Mouse (Mus musculus) MEL-GATA-1-ER (cell line): ENCODE measurements around the gene Epb41l1.

Experiments used
- DNase-seq: peaks from one replicate; pipeline ENCODE4 v3.0.0-alpha.2; 2012; ENCODE audit warnings: low read depth; ENCODE audit errors: extremely low read depth

Gene Epb41l1

DNA sequence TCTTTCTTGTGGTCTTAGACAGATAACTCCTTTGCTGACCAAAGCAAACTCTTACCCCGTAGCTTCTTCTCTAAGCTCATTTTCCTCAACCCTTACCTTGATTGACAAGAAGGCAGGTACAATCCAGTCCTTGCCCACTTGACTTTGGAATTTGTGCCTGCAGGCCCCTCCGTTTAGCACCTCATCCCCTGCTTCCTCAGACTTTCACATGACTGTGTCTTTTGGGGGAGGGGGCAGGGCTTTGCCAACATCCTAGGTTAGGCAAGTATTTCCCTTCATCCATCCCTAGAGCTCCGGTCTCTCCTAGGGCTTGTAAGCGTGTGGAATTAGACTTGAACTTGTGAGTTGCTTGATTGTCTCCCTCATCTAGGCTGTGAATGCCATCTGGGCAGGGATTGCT is 3.0 kb downstream of the Epb41l1 start:
- no peak for DNase-seq

DNA sequence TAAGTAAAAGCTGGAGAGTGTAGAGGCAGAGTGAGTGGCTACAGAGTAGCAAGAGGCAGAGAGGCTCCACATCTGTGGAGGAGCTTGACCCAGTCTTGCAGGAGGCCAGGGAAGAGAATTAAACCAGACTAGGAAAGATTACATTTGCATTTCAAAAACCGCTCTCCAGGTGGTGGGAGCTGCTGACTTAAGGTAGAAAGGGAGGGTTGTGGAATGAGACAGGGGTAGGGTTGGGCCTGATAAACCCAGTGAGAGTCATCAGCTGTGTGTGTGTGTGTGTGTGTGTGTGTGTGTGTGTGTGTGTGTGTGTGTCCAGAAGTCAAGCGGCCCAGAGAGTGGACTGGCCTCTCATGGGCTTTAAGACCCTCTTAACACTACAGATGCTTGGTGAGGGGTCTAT is 4.9 kb downstream of the Epb41l1 start:
- DNase-seq: no peak

DNA sequence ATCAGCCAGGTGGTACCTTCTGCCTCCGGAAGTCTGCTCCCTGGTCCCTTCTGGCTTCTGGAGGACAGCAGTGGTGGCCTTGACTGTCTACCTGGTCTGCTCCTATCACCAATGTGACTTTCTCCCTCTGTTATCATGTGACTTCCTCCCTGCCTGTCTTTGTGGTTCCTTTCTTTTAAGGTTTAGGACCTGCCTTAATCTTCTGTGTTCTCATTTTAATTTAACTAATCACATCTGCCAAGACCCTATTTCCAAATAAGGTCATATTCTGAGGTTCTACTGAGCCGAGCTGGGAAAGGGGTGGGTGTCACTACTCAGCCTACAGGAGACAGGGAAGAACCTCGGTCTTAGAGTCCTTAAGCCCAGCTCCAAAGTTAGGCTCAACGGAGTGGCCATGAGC is 5.4 kb downstream of the Epb41l1 start:
- DNase-seq: no peak

DNA sequence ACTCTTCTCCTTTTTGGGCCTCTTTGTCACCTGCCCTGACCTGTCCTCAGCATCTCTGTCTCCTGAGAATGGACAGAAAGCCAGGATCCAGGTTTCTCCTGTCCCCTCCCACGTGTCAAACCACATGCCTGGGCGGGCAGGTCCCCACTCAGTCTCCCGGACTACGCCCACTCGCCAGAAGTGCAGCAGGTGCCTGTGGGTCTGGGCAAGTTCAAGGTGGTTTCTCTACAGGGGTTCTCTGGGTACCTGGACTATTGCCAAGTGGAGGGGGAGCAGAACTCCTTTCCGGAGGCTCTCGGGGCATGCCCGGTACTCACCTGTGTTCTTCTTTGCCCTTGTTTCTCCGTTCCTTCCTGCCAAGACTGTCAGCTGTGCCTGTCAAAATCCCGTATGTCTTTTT is 9.1 kb downstream of the Epb41l1 start:
- no peak for DNase-seq

DNA sequence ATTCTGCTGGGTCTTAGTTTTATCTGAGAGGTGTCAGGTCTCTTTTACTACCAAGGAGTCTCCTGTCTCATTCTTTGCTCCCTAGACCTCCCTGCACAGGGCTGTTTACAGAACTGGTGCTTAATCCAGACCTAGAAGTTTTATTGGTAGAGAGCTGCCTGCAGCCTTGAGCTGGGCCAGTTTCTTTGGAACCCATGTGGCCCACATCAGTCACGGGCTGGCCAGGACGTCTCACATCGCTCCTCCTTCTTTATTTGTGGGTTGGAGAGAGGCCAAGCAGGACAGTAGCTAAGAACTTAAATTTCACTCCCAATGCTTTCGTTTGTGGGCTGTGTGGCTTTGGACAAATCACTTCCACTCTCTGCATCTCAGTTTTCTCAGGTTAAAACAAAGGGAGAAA is 9.6 kb downstream of the Epb41l1 start:
- DNase-seq: no peak

DNA sequence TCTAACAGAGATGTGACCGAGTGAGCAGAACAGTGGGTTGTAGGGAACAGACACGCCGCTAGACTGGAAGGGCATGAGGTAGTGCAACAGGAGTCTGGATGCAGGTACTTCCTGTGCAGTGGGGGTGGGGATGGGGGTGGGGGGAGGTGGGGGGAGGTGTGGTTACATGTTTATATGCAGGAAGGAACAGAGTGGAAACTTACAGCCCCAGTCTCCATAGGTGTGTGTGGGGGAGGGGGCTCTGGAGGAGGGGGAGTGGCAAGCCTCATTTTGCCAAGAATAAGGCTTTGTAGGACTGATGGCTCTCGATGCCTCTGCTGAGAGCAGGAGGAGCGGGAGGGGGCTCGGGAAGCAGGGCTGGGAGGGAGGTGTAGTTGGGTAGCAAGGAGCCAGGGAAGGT is 10.7 kb downstream of the Epb41l1 start:
- DNase-seq: no peak

DNA sequence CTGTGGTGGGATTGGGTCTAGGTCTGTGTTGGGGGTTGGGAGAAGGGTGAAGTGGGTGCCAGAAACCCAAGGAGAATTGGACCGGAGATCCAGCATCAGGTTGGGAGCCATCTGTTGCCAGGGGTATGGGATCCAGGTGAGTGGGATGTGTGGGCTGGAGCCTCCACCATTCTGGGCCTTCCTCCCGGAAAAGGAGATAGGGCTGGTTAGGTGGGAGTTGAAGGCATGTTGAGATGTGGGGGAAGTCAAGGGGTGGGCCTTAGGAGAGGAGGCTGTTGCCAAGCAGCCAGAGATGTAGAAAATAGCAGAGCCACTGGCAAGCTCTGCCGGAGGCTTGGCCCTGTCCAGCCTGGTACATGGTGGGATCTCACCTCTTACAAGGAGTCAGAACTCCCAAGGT is 11.4 kb downstream of the Epb41l1 start:
- DNase-seq: no peak

DNA sequence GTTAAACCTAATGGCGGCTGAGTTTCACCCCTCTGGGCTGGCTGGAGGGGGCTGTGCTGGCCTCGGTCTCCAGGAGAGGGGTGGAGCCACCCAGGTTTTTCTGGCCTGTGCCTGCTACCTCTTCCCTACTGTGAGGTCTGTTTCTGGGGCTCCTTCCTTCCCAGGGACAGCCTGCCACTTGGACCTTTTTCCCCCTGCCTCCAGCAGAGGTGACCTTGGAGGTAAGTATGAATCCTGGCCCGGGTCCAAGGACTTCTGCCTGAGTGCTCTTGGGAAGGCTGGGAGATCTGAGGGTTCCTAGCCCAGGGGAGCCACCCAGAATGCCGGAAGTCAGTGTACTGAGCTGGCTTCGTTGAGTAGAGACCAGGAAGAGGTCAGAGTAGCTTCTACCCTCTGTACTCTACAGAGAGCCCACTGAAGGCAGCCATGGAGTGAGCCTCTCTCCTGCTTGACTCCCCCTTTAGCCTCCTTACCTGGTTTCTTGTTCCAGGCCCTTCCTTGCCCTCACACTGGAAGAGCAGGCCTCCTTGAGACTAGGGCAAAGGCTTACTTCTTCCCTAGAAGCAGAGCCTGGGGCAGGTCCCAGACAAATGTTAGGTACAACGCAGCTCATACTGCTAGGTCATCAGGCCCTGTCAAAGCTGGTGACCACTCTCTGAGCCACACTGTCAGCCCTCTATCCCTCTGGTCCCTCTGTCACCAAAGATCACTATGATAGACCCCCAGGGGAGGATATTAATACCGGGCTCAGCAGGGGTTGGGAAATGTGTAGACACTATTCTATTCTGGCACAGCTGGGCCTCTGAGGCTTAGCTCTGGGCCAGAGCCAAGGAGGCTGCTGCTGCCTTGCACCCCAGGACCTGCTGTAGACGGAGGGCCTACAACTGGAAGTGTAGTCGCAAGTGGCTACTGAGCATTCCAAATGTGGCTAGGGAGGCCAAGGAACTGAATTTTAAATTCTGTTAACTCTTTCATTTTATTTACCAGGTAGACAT is 12.5 kb downstream of the Epb41l1 start:
- DNase-seq: no peak

DNA sequence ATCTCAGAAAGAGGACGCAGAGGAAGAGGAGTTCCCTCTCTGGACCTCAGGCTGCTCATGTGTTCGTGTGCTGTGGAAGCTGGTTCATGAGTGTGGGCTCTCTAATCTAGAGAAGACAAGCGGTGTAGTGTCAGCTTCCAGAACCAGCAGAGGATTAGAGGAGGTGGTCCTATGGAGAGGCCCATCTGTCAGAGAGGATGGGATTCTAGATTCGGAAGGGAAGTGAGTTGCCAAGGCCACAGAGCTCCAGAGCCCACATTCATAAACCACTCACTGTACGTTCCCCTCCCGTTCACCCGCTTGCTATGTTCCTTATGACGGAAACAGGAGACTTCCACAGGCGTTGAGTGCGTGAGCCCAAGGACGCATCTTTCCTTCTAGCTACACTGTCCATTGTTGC is 16.9 kb downstream of the Epb41l1 start:
- no peak for DNase-seq

DNA sequence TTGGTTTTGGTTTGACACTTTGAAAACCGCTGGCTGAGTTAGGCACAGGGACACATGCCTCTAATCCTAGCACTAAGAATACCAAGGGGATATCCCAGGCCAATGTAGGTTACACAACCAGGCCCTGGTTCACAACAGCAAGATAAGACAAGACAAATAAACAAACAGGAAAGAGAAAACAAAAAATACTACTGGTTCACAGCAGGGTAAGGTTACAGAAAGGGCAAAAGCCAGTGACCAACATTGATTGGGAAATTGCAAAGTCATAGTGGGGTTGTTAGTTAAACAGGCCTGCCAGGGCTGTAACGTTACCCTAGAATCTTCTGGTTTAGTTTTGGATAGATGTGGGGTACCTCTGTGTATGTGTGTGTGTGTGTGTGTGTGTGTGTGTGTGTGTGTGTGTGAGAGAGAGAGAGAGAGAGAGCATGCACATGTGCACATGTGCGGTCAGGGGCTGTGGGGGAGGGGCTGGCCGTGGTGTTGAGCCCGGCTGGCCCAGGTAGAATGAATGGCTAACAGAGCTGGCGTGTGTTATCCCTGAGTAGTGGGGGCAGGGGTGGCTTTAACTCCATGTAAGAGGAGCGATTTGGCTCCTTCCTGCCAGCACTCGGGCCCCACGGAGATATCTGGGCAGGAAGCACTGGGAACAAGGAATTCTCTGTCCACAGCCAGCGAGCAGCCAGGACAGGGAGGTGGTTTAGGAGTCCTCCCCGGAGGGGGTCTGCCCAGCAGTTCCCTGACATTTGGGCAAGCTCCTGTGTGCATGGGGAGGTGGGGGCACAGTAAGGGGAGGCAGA is 19.2 kb downstream of the Epb41l1 start:
- DNase-seq: no peak

DNA sequence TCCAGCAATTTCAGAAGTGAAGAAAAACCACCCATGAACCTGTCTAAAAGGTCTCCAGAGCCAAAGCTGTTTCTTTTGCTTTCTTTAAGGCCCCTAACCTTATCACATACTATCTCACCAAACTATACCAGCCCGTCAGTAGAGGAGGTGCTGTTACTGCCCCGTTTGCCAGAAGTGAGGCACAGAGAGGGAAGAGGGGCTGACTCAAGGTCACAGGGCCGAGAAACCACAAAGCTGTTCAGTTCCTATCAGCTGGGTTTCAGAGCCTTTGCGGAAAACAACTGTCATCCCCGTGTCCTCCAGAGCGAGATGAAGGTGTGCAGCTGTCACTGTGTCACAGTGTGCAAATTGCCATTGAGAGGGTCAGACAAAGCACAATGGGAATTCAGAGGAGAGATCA is 21.2 kb downstream of the Epb41l1 start:
- no peak for DNase-seq

DNA sequence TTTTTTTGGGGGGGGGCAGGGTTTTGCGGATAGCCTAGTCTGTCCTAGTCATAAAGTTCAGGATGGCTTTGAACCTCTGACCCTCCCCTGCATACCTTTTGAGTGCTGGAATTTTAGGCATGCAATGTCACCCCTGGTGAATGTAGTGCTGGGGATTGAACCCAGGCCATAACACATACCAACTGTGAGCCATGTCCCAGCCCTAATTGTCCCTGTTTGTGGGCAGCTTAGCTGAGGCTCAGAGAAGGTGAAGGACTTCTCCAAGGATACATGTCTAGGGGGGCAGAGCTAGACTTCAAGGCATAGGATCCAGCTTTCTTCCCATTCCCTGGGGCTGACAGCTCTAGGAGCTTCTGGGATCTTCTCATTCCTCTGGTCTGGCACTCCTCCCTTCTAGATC is 22.6 kb downstream of the Epb41l1 start:
- no peak for DNase-seq

DNA sequence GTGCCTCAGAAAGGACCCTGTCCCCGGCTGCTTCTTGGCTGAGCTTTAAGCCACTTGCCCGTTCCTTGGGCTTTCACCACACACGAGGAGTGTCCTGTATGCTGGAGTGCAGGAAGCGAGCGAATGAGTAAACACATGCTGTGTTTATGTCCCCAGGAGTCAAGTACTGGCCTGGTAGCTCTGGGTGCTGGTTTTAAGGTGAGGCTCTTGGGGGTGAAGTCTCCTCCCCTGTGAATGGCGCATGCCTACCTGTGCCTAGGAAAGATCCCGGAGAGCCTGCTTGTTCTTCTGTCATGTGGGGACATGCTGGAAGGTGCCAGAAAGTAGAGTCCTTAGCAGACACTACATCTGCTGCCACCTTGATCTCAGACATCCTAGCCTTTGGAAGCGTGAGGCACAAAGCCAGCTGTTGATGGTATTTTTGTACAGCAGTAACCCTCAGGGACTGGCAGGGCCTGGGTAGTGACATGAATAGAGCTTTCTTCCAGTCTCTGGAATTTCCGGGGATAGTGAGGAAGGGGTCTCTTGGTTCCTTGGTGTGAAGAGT is 25.9 kb downstream of the Epb41l1 start:
- DNase-seq: no peak

DNA sequence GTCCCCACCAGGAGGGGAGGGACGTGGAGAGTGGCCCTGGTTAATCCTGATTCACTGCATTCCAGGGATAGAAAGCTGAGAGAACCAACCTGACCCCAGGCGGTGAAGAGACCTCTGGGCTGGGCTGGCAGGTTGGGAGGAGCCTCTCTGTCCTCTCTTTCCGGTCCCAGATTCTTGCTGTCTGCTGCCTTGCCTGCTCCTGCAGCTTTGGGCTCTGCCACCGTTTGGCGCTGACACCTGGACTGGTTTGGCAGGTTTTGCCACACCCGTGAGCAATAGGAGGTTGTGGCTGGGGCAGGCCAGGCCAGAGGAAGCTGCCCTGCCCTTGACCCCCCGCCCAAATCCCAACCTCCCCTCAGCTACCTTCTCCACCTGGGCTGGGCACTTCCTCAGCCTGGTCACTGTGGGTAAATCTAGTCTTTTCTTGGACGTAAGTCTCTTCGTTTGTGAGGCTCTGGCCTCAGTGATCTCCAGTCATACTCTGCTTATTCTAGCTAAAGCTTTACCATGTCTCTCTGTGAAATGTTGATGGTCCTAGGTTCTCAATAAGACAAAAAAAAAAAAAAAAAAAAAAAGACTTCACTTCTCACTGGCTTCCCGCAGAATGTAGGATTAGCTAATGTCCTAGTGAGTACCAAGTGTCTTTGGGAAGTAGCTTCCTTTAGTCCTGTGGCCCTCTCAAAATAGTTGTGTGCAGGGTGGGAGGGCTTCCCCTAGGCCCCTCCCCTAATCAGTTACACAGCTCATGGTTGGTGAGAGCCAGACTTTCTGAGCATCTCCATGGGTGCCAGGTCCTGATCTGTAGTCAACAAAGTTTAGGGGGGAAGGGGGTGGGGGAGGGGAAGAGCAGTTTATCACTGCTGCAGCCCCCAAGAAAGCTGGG is 26.9 kb downstream of the Epb41l1 start:
- no peak for DNase-seq

DNA sequence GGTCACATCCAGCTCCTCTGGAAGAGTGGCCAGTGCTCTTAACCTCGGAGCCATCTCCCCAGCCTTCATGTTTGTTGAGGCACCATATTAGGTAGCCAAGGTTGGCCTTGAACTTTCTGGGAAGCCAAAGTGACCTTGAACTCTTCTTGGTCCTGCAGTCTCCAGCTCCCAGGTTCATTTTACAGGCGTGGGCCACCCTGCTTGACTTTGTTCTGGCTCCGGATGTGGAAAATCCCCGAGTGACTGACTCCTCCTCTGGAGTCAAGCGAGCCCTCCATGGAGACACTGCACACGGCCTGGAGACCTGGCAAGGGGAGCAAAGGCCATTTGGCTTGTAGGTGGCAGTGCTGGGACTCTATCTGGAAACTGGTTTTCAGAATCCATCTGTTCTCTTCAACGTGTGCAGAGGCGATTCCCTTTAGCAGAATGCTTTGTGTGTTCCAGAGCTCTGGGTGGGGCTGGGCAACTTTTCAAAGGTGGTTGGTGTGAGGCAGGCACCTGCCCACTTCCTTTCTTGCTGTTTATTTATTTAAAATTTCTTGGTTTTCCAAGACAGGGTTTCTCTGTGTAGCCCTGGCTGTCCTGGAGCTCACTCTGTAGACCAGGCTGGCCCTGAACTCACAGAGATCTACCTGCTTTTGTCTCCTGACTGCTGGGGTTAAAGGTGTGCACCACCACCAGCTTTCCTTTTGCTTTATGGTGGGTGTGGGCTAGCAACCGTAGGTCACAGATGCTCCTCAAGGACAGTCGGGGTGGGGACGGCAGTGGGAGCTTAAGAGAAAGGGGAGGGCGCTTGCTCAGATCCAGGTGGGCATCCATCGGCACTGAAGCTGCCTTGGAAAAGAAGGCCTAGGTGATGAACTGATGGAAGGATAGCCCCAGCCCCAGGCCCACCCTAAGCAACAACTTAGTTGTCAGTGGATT is 30.8 kb downstream of the Epb41l1 start:
- no peak for DNase-seq

DNA sequence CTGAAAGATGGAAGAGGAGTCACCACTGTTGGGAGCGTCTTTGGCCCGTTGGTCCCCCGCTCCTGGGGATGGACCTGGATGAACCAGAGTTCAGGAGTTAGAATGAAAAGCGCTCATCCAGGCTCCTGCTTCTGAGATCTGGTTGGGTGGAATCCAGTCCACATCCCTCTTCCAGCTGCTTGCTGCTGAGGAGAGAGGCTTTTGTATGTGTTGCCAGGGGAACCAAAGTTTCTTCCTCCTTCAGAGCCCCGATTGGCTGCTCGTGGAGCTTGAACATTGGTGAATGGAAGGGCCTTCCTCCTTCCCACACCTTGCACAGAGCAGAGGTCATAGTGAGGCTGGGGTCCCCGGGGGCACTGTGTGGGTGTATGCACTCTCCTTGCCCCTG is 31.4 kb downstream of the Epb41l1 start:
- DNase-seq: no peak

DNA sequence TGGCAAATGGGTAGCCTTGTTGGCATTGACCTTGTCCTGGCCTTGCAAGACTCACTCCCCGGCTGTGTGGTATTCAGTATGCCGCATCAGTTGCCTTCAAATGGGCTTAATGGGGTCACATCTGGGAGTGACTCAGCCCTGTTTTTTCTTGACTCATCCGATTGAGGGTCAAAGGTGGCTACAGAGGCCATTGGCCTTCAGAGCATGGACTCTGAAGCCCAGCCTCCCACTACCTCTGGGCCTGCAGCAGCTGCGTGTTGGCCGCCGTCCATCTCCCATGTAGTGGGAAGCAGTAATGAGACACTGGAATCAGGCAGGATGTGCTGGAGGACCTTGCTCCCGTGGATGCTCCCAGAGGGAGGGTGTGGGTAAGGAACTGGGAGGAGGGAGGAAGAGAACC is 33.1 kb downstream of the Epb41l1 start:
- no peak for DNase-seq

DNA sequence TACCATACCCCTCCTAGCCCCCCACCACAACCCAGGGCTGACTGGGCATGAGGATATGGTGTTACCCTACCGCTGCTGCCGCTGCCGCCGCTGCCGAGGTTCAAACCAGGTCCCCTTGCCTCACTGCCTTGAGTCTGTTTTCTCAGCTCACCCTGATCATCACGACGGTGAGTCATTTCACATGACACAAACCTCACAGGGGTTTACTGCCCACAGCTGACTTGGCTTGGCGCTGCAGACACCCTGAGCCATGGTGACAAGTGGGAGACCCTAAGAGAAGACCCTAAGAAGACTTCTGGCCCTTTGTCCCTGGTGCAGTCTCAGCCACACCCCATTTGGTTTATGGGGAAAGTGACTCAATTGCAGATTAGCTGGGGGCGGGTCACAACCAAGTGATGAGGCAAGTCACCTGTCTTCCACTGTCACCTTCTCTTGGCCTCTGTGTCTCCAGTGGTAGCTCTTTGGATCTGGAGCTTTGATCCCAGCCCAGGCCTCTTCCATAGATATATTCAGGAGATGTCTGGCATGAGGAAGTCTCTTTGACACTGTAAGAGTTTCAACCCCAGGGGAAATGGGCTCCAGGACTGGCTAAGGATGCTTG is 34.9 kb downstream of the Epb41l1 start:
- no peak for DNase-seq

DNA sequence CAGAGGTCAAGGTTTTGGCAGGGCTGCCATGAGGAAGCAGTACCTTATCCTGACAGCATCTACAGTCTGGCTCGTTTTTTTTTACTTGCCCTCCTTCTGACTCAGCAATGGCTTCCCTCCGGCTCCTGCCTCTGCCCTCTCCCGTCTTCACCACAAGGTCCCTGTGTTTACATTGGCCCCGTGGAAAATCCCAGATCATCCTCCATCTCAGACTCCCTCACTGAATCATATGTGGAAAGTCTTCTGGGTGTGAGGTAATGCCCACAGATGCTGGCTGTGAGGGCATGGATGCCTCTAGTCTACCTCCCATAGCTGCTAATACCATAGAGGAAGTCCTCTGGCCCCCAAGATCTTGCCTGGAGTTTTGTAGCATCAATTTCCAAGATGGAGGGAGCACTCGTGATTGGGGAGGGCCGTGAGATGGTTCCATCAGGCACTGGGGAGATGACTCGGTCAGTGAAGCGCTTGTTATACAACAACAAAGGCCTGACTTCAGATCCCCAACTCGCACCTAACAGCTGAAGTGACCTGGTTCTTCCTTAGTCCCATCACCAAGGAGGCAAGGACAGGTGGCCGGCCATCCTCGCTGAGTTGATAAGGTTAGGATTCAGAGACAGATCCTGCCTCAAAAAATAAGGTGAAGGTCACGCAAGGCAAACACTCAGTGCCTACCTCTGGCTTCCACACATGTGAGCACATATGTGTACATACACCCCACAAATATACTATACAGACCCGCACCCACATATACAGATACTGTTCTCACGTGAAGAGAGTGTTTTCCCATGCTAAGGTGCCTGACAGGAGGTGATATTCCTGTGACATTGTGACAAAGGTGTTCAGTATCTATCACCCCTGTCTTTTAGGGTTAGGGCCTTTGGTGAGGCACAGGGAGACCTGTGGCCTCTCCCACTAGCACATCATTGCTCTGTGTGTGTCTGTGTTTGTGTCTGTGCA is 36.0 kb downstream of the Epb41l1 start:
- no peak for DNase-seq
